Mouse (Mus musculus): Measurements from ENCODE around the gene Sept1.
A peak's percentile ranks its signal among the peaks of the same experiment; 100 is the strongest.

The Sept1 gene

GRCm38 (mm10) chr7:127232622-127233367 is at the start of gene Sept1, which contains the start of gene Zfp553:
Gene Sept1, minus strand, starts transcription at chr7:127233130.
Gene Zfp553, plus strand, starts transcription at chr7:127233061.
- peak; percentile 94 for DNase-seq (ENCODE audit: extremely low spot score)

- no peak for DNase-seq (ENCODE audit: extremely low spot score)
Measured at GRCm38 (mm10) chr7:127282190-127282589, 49.3 kb upstream of the Sept1 start.

GRCm38 (mm10) chr7:127281114-127281513 is 48.2 kb upstream of the Sept1 start:
- no peak for DNase-seq (ENCODE audit: extremely low spot score)

GRCm38 (mm10) chr7:127280092-127280491 is 47.2 kb upstream of the Sept1 start:
- no peak for DNase-seq (ENCODE audit: extremely low spot score)

GRCm38 (mm10) chr7:127278311-127278710 is 45.4 kb upstream of the Sept1 start:
- peak; percentile 32 for DNase-seq (ENCODE audit: extremely low spot score)

DNA sequence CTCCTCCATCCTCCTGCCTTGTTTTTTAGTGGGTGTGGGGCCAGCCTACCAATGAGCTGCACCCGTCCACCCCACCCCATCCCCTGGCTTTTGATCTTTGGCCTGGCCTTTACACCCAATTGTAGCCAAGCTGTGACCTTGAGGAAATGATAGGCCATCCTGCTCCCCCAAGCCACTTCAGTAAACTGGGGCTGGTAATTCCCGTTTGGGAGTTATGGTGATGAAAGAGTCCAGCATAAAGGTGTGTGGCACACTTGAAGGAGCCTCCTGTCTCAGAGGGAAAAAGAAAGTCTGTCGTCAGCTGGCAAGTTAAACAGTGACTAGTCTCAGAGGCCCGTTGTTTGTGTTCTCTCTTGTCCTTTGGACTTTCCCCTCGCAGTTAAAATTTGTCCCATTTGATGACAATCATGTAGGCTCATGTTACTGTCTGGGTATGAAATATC is 43.6 kb upstream of the Sept1 start:
- DNase-seq (ENCODE audit: extremely low spot score) = no peak

GRCm38 (mm10) chr7:127273925-127274789 is 41.2 kb upstream of the Sept1 start, which contains the start of gene Sephs2:
Gene Sephs2, minus strand, starts transcription at chr7:127274055.
- peak; percentile 94 for DNase-seq (ENCODE audit: extremely low spot score)

DNA sequence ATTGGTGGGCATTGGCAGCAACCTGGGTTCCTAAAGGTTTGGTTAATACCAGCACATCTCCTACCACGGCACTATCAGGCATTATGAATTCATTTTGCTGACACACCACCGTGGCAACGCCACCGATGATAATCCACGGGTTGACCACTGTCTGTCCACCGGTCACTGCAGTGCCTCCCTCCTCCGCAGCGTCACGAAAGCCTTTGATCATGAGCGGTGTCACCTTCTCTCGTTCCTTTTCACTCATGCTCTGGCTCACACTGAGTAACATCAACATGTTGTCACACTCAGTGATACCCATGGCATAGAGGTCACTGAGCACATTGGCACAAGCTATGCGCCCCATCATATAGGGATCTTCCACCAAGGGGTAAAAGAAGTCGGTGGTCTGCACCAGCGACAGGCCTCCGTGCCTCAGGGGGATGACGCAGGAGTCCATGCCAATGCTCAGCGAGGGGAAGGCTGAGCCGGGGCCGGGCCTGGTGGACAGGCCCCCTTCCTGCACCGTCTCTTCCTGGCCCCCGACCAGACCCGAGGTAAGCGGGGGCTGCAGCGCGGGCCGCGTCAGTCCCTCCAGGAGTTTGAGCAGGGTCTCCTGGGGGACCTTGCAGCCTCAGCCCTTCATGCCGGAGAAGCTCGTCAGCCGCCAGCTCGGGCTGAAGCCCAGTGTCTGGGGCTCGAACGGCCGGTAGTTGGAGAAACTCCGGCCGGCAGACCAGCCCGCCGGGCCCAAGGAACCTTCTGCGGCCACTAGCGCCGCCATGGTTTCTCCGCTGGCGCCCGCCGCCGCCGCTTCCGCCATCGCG is 40.4 kb upstream of the Sept1 start:
- DNase-seq (ENCODE audit: extremely low spot score) = no peak

DNA sequence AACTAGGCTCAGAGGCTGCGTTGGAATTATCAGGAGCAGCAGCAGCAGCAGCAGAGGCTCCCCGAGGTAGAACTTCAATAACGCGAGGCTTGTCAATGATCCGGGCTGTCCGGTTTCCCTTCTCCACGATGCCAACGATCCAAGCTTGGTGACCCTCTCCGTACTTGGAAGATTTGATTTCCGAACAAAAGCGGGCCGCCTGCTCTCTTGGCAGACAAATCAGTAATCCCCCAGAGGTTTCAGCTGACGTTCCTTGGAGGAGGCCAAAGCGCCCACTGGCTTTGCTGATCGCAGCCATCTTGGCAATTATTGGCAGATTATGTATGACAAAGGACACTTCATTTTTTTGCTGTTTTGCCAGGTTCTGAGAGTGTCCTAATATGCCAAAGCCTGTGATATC is 39.6 kb upstream of the Sept1 start:
- DNase-seq (ENCODE audit: extremely low spot score) = no peak

GRCm38 (mm10) chr7:127271093-127271492 is 38.2 kb upstream of the Sept1 start:
- DNase-seq (ENCODE audit: extremely low spot score) = no peak

GRCm38 (mm10) chr7:127270666-127271065 is 37.7 kb upstream of the Sept1 start:
- DNase-seq (ENCODE audit: extremely low spot score) = no peak

GRCm38 (mm10) chr7:127270256-127270655 is 37.3 kb upstream of the Sept1 start:
- DNase-seq (ENCODE audit: extremely low spot score) = no peak

DNA sequence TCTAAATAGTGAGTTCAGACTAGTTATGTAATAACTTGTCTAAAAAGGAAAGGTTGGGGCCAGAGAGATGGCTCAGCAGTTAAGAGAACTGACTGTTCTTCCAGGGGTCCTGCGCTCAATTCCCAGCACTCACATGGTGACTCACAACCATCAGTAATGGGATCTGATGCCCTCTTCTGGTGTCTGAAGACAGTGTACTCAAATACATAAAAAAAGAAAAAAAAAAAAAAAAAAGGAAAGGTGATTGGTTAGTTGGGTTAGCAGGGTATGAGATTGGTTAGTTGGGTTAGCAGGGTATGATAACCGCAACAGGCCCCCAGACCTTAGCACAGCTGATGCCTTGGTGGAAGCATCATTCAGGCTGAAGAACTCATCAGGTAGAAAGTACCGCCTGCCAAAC is 30.6 kb upstream of the Sept1 start:
- DNase-seq (ENCODE audit: extremely low spot score) = no peak

DNA sequence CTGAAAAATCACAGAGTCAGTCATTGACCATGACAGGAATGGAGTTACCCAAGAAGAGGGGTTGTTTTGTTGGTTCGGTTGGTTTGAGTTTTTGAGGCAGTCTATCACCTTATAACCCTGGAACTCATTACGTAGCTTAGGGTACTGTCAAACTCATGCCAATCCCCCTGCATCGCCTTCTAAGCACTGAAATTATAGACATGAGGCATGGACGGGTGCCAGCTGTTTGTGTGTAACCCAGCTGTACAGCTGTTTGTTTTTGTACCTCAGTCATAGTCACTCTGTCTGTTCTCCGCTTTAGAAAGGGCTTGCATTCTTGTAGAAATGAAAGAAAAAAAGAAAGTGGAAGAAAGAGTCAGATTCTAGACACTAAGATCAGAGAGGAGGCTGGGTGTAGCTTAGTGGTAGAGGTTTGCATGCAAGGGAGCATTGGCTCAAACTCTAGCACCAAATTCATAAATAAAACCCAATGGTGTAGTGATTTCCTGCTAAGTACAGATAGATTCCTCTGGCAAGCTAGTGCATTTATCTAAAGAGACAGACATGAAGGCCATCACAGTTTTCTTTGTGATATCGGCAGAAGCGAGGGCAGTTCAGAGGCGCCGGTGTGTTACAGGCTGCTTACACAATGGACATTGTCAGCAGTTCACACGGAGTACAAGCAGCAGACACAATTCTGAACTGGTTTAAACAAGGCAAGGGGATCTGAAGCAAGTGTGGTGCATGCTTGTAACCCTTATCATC is 29.5 kb upstream of the Sept1 start:
- no peak for DNase-seq (ENCODE audit: extremely low spot score)

DNA sequence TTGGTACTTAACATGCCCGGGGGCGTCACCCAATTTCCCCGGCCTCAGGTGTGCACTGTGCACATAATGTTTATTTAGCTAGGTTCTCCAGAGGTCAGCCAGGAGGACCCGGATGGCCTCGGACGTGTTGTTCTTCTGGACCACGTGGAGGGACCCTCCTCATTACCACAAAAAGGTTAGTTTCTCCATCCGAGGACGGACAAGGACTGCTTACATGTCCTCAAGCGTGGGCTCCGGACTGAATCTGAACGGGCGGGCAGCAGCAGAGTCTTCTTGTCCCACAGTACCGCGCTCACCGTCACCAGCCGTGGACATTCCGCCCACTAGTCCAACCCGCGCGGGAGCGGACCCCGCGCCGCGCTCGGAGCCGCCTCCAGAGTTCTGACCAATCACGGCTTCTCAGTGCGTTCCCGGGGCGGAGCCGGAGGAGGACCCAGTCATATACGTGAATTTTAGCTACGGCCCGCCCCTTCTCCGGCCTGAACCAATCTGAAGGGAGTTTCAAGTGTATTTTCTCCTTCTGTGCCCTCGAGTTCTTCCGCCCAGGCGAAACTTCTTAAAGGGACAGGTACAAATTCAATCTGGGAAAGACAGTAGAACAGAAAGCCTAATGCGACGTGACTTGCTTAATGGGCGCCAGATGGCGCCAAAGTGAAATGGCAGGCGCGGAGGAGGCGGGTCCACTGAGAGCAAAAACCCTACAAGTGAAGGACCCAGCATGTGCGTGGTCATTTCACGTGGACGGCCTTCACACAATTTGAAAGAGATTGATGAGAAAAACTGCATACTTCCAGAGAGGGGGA is 27.6 kb upstream of the Sept1 start, which contains the start of gene Dctpp1:
Gene Dctpp1 (minus strand): TSS at position 401 of the 803 bp plus-strand sequence.
- peak; percentile 96 for DNase-seq (ENCODE audit: extremely low spot score)

GRCm38 (mm10) chr7:127259186-127259905 is 26.4 kb upstream of the Sept1 start:
- no peak for DNase-seq (ENCODE audit: extremely low spot score)

GRCm38 (mm10) chr7:127256518-127256917 is 23.6 kb upstream of the Sept1 start:
- no peak for DNase-seq (ENCODE audit: extremely low spot score)

DNA sequence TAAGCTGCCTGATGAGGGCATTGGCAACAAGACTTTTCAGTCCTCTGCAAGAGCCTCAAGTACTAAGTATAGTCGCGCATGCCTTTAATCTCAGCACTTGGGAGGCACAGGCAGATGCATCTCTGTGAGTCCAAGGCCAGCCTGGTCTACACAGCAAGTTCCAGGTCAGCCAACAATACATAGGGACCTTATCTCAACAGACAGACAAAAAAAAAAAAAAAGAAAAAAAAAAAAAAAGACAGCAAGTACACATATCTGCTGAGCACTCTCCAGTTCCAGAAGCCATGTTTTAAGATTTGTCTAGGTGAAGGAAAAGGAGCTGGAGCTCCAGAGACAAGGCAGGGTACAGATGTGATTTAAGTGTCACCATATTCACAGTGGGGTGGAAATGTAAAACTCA is 23.0 kb upstream of the Sept1 start:
- no peak for DNase-seq (ENCODE audit: extremely low spot score)

DNA sequence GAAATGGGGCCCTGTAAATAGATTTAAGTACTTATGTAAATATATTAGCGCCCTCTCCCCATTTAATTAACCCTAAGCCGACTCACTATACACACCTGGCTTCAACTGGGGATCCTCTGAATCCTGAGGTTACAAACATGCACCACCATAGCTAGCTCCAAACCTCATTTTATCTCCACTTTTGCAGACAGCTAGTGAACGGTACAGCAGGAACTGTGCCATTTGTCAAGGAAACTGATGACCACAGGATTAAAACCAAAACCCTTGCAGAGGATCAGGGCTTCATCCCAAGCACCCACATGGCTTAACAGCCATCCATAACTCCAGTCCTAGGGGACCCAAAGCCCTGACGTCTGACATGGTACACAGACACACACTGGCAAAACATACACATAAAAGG is 22.1 kb upstream of the Sept1 start:
- no peak for DNase-seq (ENCODE audit: extremely low spot score)
